8 mouse cellular contexts compared by ENCODE assay signal in the genomic region with DNA sequence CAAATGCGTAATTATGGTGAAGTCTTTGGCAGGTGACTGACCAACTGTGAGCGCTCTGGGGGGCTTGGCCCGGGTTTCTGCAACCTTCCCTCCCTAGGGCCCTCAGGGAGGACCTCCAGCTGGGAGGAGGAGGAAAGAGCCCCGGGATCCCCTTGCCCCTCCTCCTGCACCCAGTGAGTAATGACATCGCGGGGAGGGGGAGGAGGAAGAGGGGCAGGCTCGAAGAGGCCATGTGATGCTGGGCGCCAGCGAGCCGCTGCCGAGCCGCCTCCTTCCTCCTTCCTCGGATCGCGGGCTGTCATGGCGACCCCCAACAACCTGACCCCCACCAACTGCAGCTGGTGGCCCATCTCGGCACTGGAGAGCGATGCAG. TPM values are rescaled to one million over a fixed set of nuclear protein-coding genes. Genes with fewer than 3 reads are reported as not detected.
DNase-seq lines count a peak whose midpoint lies in the region; ATAC-seq lines count a peak whose summit lies in the region.

Gene Gdap1l1, plus strand, starts transcription at position 231 of the 373 bp plus-strand sequence.

- H3K9ac ChIP-seq in heart, embryonic 15.5 days = no peak within 1 kb of the TSS
- H3K9ac ChIP-seq in forebrain, embryonic 12.5 days = peak within 1 kb of the TSS; percentile 75
- peak within 1 kb of the TSS; percentile 94 for H3K9ac ChIP-seq in midbrain, embryonic 14.5 days (replicated peaks; ENCODE audit: low read length)

- peak within 1 kb of the TSS; percentile 56 for H3K4me2 ChIP-seq in heart, embryonic 15.5 days
- H3K4me2 ChIP-seq in forebrain, embryonic 12.5 days = peak within 1 kb of the TSS; percentile 71
- peak within 1 kb of the TSS; percentile 75 for H3K4me2 ChIP-seq in midbrain, embryonic 14.5 days (ENCODE audit: low read length)

- H3K27ac ChIP-seq in heart, embryonic 15.5 days = no peak within 1 kb of the TSS
- peak within 1 kb of the TSS; percentile 67 for H3K27ac ChIP-seq in forebrain, embryonic 12.5 days
- H3K27ac ChIP-seq in midbrain, embryonic 14.5 days (replicated peaks; ENCODE audit: low read depth, low read length) = peak within 1 kb of the TSS; percentile 92

- WGBS in heart, embryonic 15.5 days = 1% methylated on average over 18 of the region's 18 CpGs
- WGBS in forebrain, embryonic 12.5 days = 0% methylated on average over 17 of the region's 18 CpGs
- under 1% methylated on average over 18 of the region's 18 CpGs for WGBS in midbrain, embryonic 14.5 days

- no peaks in the 10 kb centered on the region for H3K9me3 ChIP-seq in heart, embryonic 15.5 days (replicated peaks)
- H3K9me3 ChIP-seq in forebrain, embryonic 12.5 days = no peaks in the 10 kb centered on the region
- H3K9me3 ChIP-seq in midbrain, embryonic 14.5 days (ENCODE audit: control insufficient read depth, low read length) = no peaks in the 10 kb centered on the region

- no peak for DNase-seq in heart, postnatal 4 days
- DNase-seq in layer of hippocampus, adult 8-10 months (ENCODE audit: low spot score in 2 of 2) = peak; percentile 69 to 80
- peak; percentile 90 for DNase-seq in midbrain, embryonic 14.5 days
- DNase-seq in natural killer cell, adult 2 months (ENCODE audit: low spot score in 2 of 2) = no peak
- no peak for DNase-seq in ovary, postnatal 36 days (ENCODE audit: low spot score)

- H3K27me3 ChIP-seq in heart, embryonic 15.5 days = peaks cover 43% of the 10 kb centered on the region
- H3K27me3 ChIP-seq in forebrain, embryonic 12.5 days = 0 out of 2 replicates have a peak, but pooled peaks cover 13% of the 10 kb centered on the region
- no peaks in the 10 kb centered on the region for H3K27me3 ChIP-seq in midbrain, embryonic 14.5 days (ENCODE audit: control insufficient read depth, insufficient read depth, low read length)

- H3K4me3 ChIP-seq in heart, embryonic 15.5 days = peak within 1 kb of the TSS; percentile 29
- H3K4me3 ChIP-seq in forebrain, embryonic 12.5 days (replicated peaks) = peak within 1 kb of the TSS; percentile 65
- H3K4me3 ChIP-seq in midbrain, embryonic 14.5 days (replicated peaks; ENCODE audit: low read depth, low read length) = peak within 1 kb of the TSS; percentile 91

- H3K36me3 ChIP-seq in heart, embryonic 15.5 days = no peaks in the 10 kb centered on the region
- H3K36me3 ChIP-seq in forebrain, embryonic 12.5 days (replicated peaks) = no peaks in the 10 kb centered on the region
- 0 out of 2 replicates have a peak, but pooled peaks cover 6% of the 10 kb centered on the region for H3K36me3 ChIP-seq in midbrain, embryonic 14.5 days (ENCODE audit: control insufficient read depth, insufficient read depth, low read length)

- 0 out of 2 replicates have a peak, but pooled peaks have one; percentile 47 for ATAC-seq in heart, embryonic 15.5 days (replicated peaks; ENCODE audit: insufficient number of reproducible peaks, insufficient read depth, low FRiP score, low read depth)
- peak; percentile 57 for ATAC-seq in cerebellum, adult (ENCODE audit: insufficient number of reproducible peaks, low FRiP score, low TSS enrichment)
- peak; percentile 85 for ATAC-seq in forebrain, embryonic 12.5 days (ENCODE audit: low FRiP score)
- peak; percentile 83 for ATAC-seq in midbrain, embryonic 14.5 days (ENCODE audit: low FRiP score, low TSS enrichment)

- peaks cover 8% of the 10 kb centered on the region for H3K4me1 ChIP-seq in heart, embryonic 15.5 days (replicated peaks)
- peaks cover 35% of the 10 kb centered on the region for H3K4me1 ChIP-seq in forebrain, embryonic 12.5 days
- peaks cover 26% of the 10 kb centered on the region for H3K4me1 ChIP-seq in midbrain, embryonic 14.5 days (ENCODE audit: control insufficient read depth, insufficient read depth, low read length)

RNA-seq across cellular contexts. Expression of gene Gdap1l1, which starts in this region (rescaled TPM):
- 0.18 and 1.5 TPM in 2 replicates for polyA plus RNA-seq in heart, embryonic 15.5 days (2015; fragmentation: Nextera tagmentation; extraction: Ambion mirVana)
- not detected for total RNA-seq in heart, postnatal 4 days (2021)
- 54.7 and 56.5 TPM in 2 replicates for polyA plus RNA-seq in forebrain, embryonic 12.5 days (2016; fragmentation: Nextera tagmentation; extraction: Ambion mirVana)
- 10 to 100 TPM; 65.7 to 69.2 (median 68.0) TPM for total RNA-seq in layer of hippocampus, adult 8-10 months (2022)
- 135 and 150 TPM in 2 replicates for polyA plus RNA-seq in midbrain, embryonic 14.5 days (2014; fragmentation: Nextera tagmentation; extraction: Ambion mirVana)

Comparison
In these comparisons a context has a peak if more than half of its experiments do, and no peak if none do; other contexts are left out.
1. RNA of gene Gdap1l1 (total RNA-seq): 65.7 to 69.2 TPM in layer of hippocampus, adult 8-10 months; not detected in heart, postnatal 4 days; every median in the first group is over 10 times any median in the second.
2. RNA of gene Gdap1l1 (polyA plus RNA-seq): 135 to 150 TPM in midbrain, embryonic 14.5 days and 54.7 to 56.5 TPM in forebrain, embryonic 12.5 days; 0.18 to 1.5 TPM in heart, embryonic 15.5 days; every median in the first group is over 10 times any median in the second.
3. H3K4me3 ChIP-seq: peak in every context shown above with its lines; median percentile 91 in midbrain, embryonic 14.5 days; 65 in forebrain, embryonic 12.5 days; 29 in heart, embryonic 15.5 days.
4. DNase-seq: peak in layer of hippocampus, adult 8-10 months (2 of 2) and midbrain, embryonic 14.5 days (single experiment); none in heart, postnatal 4 days (single experiment), natural killer cell, adult 2 months (0 of 2) and ovary, postnatal 36 days (single experiment).
5. Peak in every context shown above with its lines, with median percentiles within 50 percentile points of each other: ATAC-seq and H3K4me2 ChIP-seq.